Mouse (Mus musculus): Measurements from ENCODE around the gene Gk.

DNA sequence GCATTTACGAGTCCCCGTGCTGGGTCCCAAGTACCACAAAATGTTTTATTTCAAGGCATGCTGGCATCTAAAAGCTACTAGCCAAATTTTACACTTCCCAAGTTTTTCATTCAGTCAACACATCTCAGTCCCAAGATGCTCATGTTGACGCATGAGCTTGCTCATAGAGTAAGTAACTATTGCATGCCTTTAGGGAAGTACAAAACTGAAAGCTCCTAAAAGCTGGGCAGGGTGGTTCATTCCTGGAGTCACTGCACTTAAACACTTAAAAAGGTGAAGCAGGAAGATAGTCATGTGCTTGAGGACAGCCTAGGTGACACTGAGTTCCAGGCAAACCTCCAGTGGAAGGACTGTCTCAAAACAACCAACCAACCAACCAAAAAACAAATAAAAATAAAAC, 5.9 kb downstream of the Gk start:
- TF ChIP-seq CTCF (IDR thresholded peaks at IDR 0.05; ENCODE audit: extremely low read depth, insufficient read depth, insufficient read length, insufficient replicate concordance), result no peak
- no peak for TF ChIP-seq POLR2A (IDR thresholded peaks at IDR 0.05; ENCODE audit: low read depth, low read length)

All from spleen, adult 2 months (tissue).